Mouse (Mus musculus) limb, embryonic 13.5 days (tissue): ENCODE data around the gene Jagn1. TPM values are rescaled to one million over a fixed set of nuclear protein-coding genes. Genes with fewer than 3 reads are reported as not detected.
A peak's percentile ranks its signal among the peaks of the same experiment; 100 is the strongest.

Experiments
- ATAC-seq: fragments of 200-750 bp; cut with Nextera tagmentation; 2 replicates; pipeline ENCODE4 v1.8.0; 2017; ENCODE audit warnings: low read depth, moderate number of reproducible peaks, moderate TSS enrichment; ENCODE audit not compliant: low FRiP score
- H3K27ac ChIP-seq: fragments of 300-500 bp; sonication (generic); 2 replicates; pipeline ENCODE4 v1.5.1; 2015; ENCODE audit warnings: inconsistent platforms, mild to moderate bottlenecking, moderate library complexity
- H3K27me3 ChIP-seq: fragments of 300-500 bp; sonication (generic); 2 replicates; pipeline ENCODE4 v1.6.1; 2015; ENCODE audit warnings: mild to moderate bottlenecking, inconsistent platforms
- H3K36me3 ChIP-seq: fragments of 300-500 bp; sonication (generic); 2 replicates; pipeline ENCODE4 v1.6.1; 2015; ENCODE audit warnings: inconsistent platforms, mild to moderate bottlenecking, moderate library complexity
- H3K4me1 ChIP-seq: fragments of 300-500 bp; sonication (generic); 2 replicates; pipeline ENCODE4 v1.6.1; 2015; ENCODE audit warnings: inconsistent platforms
- H3K4me2 ChIP-seq: fragments of 300-500 bp; sonication (generic); replicated peaks from 2 replicates; pipeline ENCODE4 v1.6.1; 2015; ENCODE audit warnings: inconsistent platforms, mild to moderate bottlenecking, moderate library complexity
- H3K4me3 ChIP-seq: fragments of 300-500 bp; sonication (generic); 2 replicates; pipeline ENCODE4 v1.5.1; 2015; ENCODE audit warnings: moderate library complexity, mild to moderate bottlenecking, inconsistent platforms
- H3K9ac ChIP-seq: fragments of 300-500 bp; sonication (generic); 2 replicates; pipeline ENCODE4 v1.6.1; 2015; ENCODE audit warnings: mild to moderate bottlenecking, inconsistent platforms
- H3K9me3 ChIP-seq: fragments of 300-500 bp; sonication (generic); 2 replicates; pipeline ENCODE4 v1.6.1; 2016; ENCODE audit warnings: inconsistent platforms
- WGBS: fragments of 180-500 bp; shearing (Covaris S2); methylation state at CpG from one replicate; pipeline ENCODE4 v1.1.7; 2015; 5-methylcytosine and 5-hydroxymethylcytosine counted together
- polyA plus RNA-seq: library from polyadenylated mRNA; unstranded; fragments of >200 nt; fragmentation: Nextera tagmentation; extraction: Ambion mirVana; gene quantifications from 2 replicates; pipeline ENCODE4 v1.2.1, GENCODE M21; 2015

The Jagn1 gene
- polyA plus RNA-seq, 1 experiment from 2014 or later = 88.2 TPM

DNA sequence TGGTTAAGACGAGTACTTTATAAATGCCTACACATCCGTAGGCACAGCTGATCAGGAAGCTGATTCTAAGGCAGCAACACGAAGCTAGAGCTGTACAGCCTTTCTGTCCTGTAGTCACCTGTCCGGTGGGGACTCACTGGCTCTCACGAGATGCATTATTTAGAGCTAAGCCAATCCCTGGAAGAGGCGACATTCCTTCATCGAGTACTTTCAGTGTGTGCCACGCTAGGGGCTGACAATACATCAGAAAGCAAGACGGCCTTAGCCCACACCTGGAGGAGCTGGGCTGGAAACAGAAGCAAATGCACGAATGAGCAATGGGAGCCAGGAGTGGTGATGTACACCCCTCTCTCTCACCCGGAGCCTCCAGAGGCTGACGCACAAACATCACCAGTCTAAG is 5.2 kb upstream of the Jagn1 start:
- H3K27ac ChIP-seq = no peak overlapping the region
- 75% methylated on average over 12 of the region's 12 CpGs for WGBS
- no peaks in the 10 kb centered on the region for H3K9me3 ChIP-seq
- H3K4me3 ChIP-seq = no peak overlapping the region
- H3K4me1 ChIP-seq = no peaks in the 10 kb centered on the region
- ATAC-seq = no peak
- H3K4me2 ChIP-seq = no peak overlapping the region
- H3K36me3 ChIP-seq = no peaks in the 10 kb centered on the region
- no peak overlapping the region for H3K9ac ChIP-seq
- H3K27me3 ChIP-seq = no peaks in the 10 kb centered on the region

GRCm38 (mm10) chr6:113438721-113439430 is 3.5 kb upstream of the Jagn1 start:
- H3K4me1 ChIP-seq = peaks cover 8% of the 10 kb centered on the region
- WGBS = 62% methylated on average over 12 of the region's 12 CpGs
- ATAC-seq = no peak

GRCm38 (mm10) chr6:113440686-113441085 is 1.7 kb upstream of the Jagn1 start:
- H3K4me2 ChIP-seq = no peak overlapping the region
- H3K27ac ChIP-seq = no peak overlapping the region
- H3K36me3 ChIP-seq = peaks cover 3% of the 10 kb centered on the region; the same call in 1 of the 2 replicates
- H3K9me3 ChIP-seq = no peaks in the 10 kb centered on the region
- no peak for ATAC-seq
- peaks cover 8% of the 10 kb centered on the region for H3K4me1 ChIP-seq
- no peak overlapping the region for H3K9ac ChIP-seq
- no peak overlapping the region for H3K4me3 ChIP-seq
- WGBS = 77% methylated on average over 3 of the region's 3 CpGs
- no peaks in the 10 kb centered on the region for H3K27me3 ChIP-seq

More at GRCm38 (mm10) chr6:113438721-113439430, 3.5 kb upstream of the Jagn1 start:
- no peaks in the 10 kb centered on the region for H3K27me3 ChIP-seq
- no peak overlapping the region for H3K27ac ChIP-seq
- H3K4me2 ChIP-seq = no peak overlapping the region
- H3K36me3 ChIP-seq = no peaks in the 10 kb centered on the region
- H3K4me3 ChIP-seq = no peak overlapping the region
- H3K9ac ChIP-seq = no peak overlapping the region
- H3K9me3 ChIP-seq = no peaks in the 10 kb centered on the region

DNA sequence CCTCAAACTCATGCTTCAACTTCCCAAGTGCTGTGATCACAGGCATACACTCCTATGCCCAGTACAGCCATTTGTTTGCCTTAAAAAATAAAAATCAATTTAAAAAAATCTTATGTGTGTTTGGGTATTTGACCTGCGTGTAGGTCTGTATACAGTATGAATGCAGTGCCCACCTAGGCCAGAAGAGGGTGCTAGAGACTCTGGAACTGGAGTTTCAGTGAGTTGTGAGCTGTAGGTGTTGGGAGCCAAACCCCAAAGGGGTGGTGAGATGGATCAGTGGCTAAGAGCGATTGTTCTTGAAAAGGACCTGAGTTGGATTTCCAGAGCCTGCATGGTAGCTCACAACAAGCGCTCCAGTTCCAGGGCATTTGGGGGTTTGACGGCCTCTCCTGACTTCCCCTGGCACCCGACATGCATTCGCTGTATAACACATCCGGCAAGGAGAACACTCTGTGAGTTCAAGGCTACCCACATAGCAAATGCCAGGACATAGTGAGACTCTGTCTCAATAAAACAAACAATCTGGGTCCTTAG is 1.2 kb upstream of the Jagn1 start:
- Histone ChIP-seq H3K9ac (no peak overlapping the region), H3K27me3 (no peaks in the 10 kb centered on the region), H3K9me3 (no peaks in the 10 kb centered on the region), H3K4me2 (no peak overlapping the region), H3K27ac (no peak overlapping the region), H3K4me3 (no peak overlapping the region), H3K4me1 (peaks cover 8% of the 10 kb centered on the region), H3K36me3 (peaks cover 6% of the 10 kb centered on the region)
- ATAC-seq = no peak
- 52% methylated on average over 7 of the region's 7 CpGs for whole genome bisulfite sequencing

- H3K9ac ChIP-seq = peak overlapping the region; percentile 97
- 0 out of 2 replicates have a peak overlapping the region, but pooled peaks have one; percentile 15 for H3K27ac ChIP-seq
- H3K27me3 ChIP-seq = no peaks in the 10 kb centered on the region
- ATAC-seq = peak; percentile 16; the same call in 1 of the 2 replicates
- peak overlapping the region; percentile 87 for H3K4me2 ChIP-seq
- H3K4me1 ChIP-seq = peaks cover 8% of the 10 kb centered on the region
- no peaks in the 10 kb centered on the region for H3K9me3 ChIP-seq
- H3K36me3 ChIP-seq = peaks cover 15% of the 10 kb centered on the region
- peak overlapping the region; percentile 98 for H3K4me3 ChIP-seq
- 41% methylated on average over 9 of the region's 9 CpGs for WGBS
Measured at GRCm38 (mm10) chr6:113442087-113442441, 305 bp upstream of the Jagn1 start.

GRCm38 (mm10) chr6:113443091-113443490 is 722 bp downstream of the Jagn1 start:
- 47% methylated on average over 12 of the region's 12 CpGs for WGBS
- Histone ChIP-seq H3K4me1 (peaks cover 8% of the 10 kb centered on the region), H3K4me3 (peak overlapping the region; percentile 98), H3K27ac (0 out of 2 replicates have a peak overlapping the region, but pooled peaks have one; percentile 70), H3K36me3 (peaks cover 25% of the 10 kb centered on the region), H3K27me3 (no peaks in the 10 kb centered on the region), H3K9me3 (no peaks in the 10 kb centered on the region), H3K4me2 (peak overlapping the region; percentile 87), H3K9ac (peak overlapping the region; percentile 97)
- no peak for ATAC-seq

GRCm38 (mm10) chr6:113444207-113444965 is 2.0 kb downstream of the Jagn1 start:
- H3K9me3 ChIP-seq = no peaks in the 10 kb centered on the region
- peaks cover 36% of the 10 kb centered on the region for H3K36me3 ChIP-seq
- ATAC-seq = no peak
- no peak overlapping the region for H3K4me3 ChIP-seq
- WGBS = 88% methylated on average over 8 of the region's 8 CpGs
- H3K27me3 ChIP-seq = no peaks in the 10 kb centered on the region
- H3K4me1 ChIP-seq = peaks cover 8% of the 10 kb centered on the region
- H3K27ac ChIP-seq = no peak overlapping the region
- H3K9ac ChIP-seq = no peak overlapping the region
- no peak overlapping the region for H3K4me2 ChIP-seq

GRCm38 (mm10) chr6:113447639-113448038 is 5.3 kb downstream of the Jagn1 start:
- 94% methylated on average over 4 of the region's 4 CpGs for WGBS

DNA sequence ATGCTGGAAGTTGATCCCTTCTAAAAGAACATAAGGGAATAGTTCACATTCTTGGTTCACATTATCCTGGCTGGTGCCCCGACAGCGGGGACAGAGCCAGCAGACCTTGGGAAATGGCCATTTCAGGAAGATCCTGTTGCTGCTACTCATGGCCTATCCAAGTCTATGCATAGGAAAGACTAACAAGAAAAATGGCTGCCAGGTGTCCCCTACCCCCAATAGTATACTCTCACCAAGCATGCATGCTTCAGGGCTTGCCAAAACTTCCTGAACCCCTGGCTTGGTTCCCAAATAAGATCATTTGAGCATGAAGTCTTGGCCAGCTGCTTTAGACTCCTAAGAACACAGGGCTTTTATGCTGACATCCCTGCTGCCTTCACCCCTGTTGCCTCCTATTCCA is 9.5 kb downstream of the Jagn1 start:
- Histone ChIP-seq H3K9ac (no peak overlapping the region), H3K4me2 (no peak overlapping the region), H3K27ac (no peak overlapping the region), H3K4me3 (no peak overlapping the region), H3K9me3 (no peaks in the 10 kb centered on the region), H3K36me3 (peaks cover 23% of the 10 kb centered on the region), H3K27me3 (no peaks in the 10 kb centered on the region), H3K4me1 (0 out of 2 replicates have a peak, but pooled peaks cover 5% of the 10 kb centered on the region)
- ATAC-seq = peak; percentile 61; the same call in 1 of the 2 replicates
- WGBS = 83% methylated on average over 2 of the region's 2 CpGs

More at GRCm38 (mm10) chr6:113447639-113448038, 5.3 kb downstream of the Jagn1 start:
- H3K27me3 ChIP-seq = no peaks in the 10 kb centered on the region
- no peak for ATAC-seq
- no peaks in the 10 kb centered on the region for H3K9me3 ChIP-seq
- H3K27ac ChIP-seq = no peak overlapping the region
- no peak overlapping the region for H3K4me2 ChIP-seq
- no peak overlapping the region for H3K9ac ChIP-seq
- peaks cover 13% of the 10 kb centered on the region for H3K4me1 ChIP-seq
- no peak overlapping the region for H3K4me3 ChIP-seq
- H3K36me3 ChIP-seq = peaks cover 36% of the 10 kb centered on the region

DNA sequence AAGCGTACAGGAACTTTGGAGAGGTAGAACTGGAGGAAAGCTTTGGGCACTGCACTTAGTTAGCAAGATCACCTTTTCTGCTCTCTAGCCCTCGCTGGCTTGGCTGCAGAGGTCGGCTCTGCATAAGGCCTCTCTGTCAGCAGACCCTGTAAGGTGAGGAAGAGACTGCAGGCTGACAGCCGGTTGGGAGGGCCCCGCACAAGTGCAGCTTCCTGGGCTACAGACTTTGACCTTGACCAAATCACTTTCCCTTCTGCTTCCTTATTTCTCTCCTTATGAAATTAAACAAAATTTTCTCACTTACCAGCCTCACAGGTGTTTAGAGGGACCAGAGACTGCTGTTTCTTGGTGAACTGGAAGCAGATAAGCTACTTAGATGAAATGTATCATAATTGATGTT is 12.6 kb downstream of the Jagn1 start:
- 66% methylated on average over 5 of the region's 5 CpGs for WGBS
- no peak for ATAC-seq
- Histone ChIP-seq H3K4me3 (no peak overlapping the region), H3K4me2 (no peak overlapping the region), H3K27ac (no peak overlapping the region), H3K9ac (no peak overlapping the region), H3K27me3 (no peaks in the 10 kb centered on the region), H3K4me1 (0 out of 2 replicates have a peak, but pooled peaks cover 5% of the 10 kb centered on the region), H3K36me3 (no peaks in the 10 kb centered on the region), H3K9me3 (no peaks in the 10 kb centered on the region)

GRCm38 (mm10) chr6:113457952-113458534 is 15.7 kb downstream of the Jagn1 start, which contains the start of gene Il17re:
Gene Il17re, plus strand, starts transcription at chr6:113458484.
- H3K27ac ChIP-seq = no peak within 1 kb of the TSS
- ATAC-seq = no peak
- no peak within 1 kb of the TSS for H3K4me3 ChIP-seq
- 62% methylated on average over 9 of the region's 10 CpGs for WGBS
- no peaks in the 10 kb centered on the region for H3K27me3 ChIP-seq
- H3K9ac ChIP-seq = 0 out of 2 replicates have a peak within 1 kb of the TSS, but pooled peaks have one; percentile 35
- H3K4me2 ChIP-seq = peak within 1 kb of the TSS; percentile 26
- no peaks in the 10 kb centered on the region for H3K4me1 ChIP-seq
- H3K9me3 ChIP-seq = no peaks in the 10 kb centered on the region
- H3K36me3 ChIP-seq = no peaks in the 10 kb centered on the region

DNA sequence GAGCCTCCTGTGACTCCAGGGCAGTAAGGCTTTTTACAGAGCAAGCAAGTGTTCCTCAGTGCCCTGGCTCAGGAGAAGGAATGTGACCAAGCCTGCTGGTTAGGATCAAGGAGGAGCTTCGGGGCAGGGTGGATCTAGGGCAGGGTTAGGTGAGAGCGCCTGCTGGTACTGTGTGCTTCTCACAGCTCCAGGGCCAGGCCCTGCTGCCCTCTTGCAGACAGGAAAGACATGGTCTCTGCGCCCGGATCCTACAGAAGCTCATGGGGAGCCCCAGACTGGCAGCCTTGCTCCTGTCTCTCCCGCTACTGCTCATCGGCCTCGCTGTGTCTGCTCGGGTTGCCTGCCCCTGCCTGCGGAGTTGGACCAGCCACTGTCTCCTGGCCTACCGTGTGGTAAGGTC is 16.3 kb downstream of the Jagn1 start:
- no peak overlapping the region for H3K4me3 ChIP-seq
- 47% methylated on average over 10 of the region's 10 CpGs for WGBS
- H3K4me1 ChIP-seq = no peaks in the 10 kb centered on the region
- peak overlapping the region; percentile 26 for H3K4me2 ChIP-seq
- ATAC-seq = no peak
- no peak overlapping the region for H3K27ac ChIP-seq
- no peaks in the 10 kb centered on the region for H3K27me3 ChIP-seq
- H3K9ac ChIP-seq = 0 out of 2 replicates have a peak overlapping the region, but pooled peaks have one; percentile 35
- H3K9me3 ChIP-seq = no peaks in the 10 kb centered on the region
- H3K36me3 ChIP-seq = no peaks in the 10 kb centered on the region
